Comparison of ENCODE assay signal across 31 mouse cellular contexts in genomic region chr5:110503361-110503760, GRCm38 (mm10). TPM values are rescaled to one million over a fixed set of nuclear protein-coding genes. Genes with fewer than 3 reads are reported as not detected.
"Had no signal": no experiment of that assay in that cellular context is flagged by ENCODE, and none has a peak within 500 bp of the region (broad histone marks: within the 10 kb centered on the region; RNA-seq: fewer than 3 reads in every experiment).

No protein-coding gene starts in this region.

- H3K27me3 ChIP-seq: limb, embryonic 13.5 days; liver, embryonic 12.5 days; liver, embryonic 13.5 days; liver, embryonic 15.5 days; lung, embryonic 15.5 days; midbrain, embryonic 13.5 days; neural tube, embryonic 12.5 days had no signal

- ATAC-seq: liver, embryonic 12.5 days; liver, postnatal 0 days; lung, postnatal 0 days; midbrain, embryonic 13.5 days; midbrain, embryonic 16.5 days had no signal

- H3K36me3 ChIP-seq: limb, embryonic 10.5 days; limb, embryonic 12.5 days; limb, embryonic 13.5 days; limb, embryonic 15.5 days; liver, embryonic 12.5 days; liver, embryonic 13.5 days; liver, embryonic 15.5 days; lung, embryonic 15.5 days; midbrain, embryonic 10.5 days; midbrain, embryonic 12.5 days; midbrain, embryonic 13.5 days; neural tube, embryonic 12.5 days had no signal

- H3K4me2 ChIP-seq: limb, embryonic 12.5 days; limb, embryonic 13.5 days; limb, embryonic 15.5 days; liver, embryonic 12.5 days; liver, embryonic 13.5 days; liver, embryonic 15.5 days; lung, embryonic 14.5 days; lung, embryonic 15.5 days; midbrain, embryonic 12.5 days; midbrain, embryonic 13.5 days; neural tube, embryonic 12.5 days had no signal

- DNase-seq: left cerebral cortex, postnatal 4 days; liver; liver, embryonic 13.5 days; liver, postnatal 0 days; lung, adult 18-20 months; lung, adult 2 months; lung, embryonic 14.5 days; lung, postnatal 10 days; lung, postnatal 14 days; lung, postnatal 36 days; lung, postnatal 4 days; midbrain, embryonic 14.5 days had no signal

- H3K27ac ChIP-seq: left cerebral cortex, adult 2 months; limb, embryonic 10.5 days; limb, embryonic 12.5 days; limb, embryonic 13.5 days; limb, embryonic 15.5 days; liver, embryonic 12.5 days; liver, embryonic 13.5 days; liver, embryonic 14.5 days; liver, embryonic 15.5 days; lung, embryonic 15.5 days; macrophage; midbrain, embryonic 10.5 days; midbrain, embryonic 12.5 days; midbrain, embryonic 13.5 days; neural tube, embryonic 12.5 days had no signal

- H3K9ac ChIP-seq: limb, embryonic 12.5 days; limb, embryonic 13.5 days; limb, embryonic 15.5 days; liver, embryonic 12.5 days; liver, embryonic 13.5 days; liver, embryonic 14.5 days; liver, embryonic 15.5 days; liver, postnatal 0 days; lung, embryonic 14.5 days; lung, embryonic 15.5 days; midbrain, embryonic 12.5 days; midbrain, embryonic 13.5 days; neural tube, embryonic 12.5 days had no signal

- H3K9me3 ChIP-seq: limb, embryonic 10.5 days; limb, embryonic 12.5 days; limb, embryonic 13.5 days; limb, embryonic 15.5 days; liver, embryonic 12.5 days; liver, embryonic 13.5 days; liver, embryonic 15.5 days; lung, embryonic 15.5 days; megakaryocyte, embryonic 14.5 days; midbrain, embryonic 10.5 days; midbrain, embryonic 12.5 days; midbrain, embryonic 13.5 days; neural tube, embryonic 12.5 days had no signal

- H3K4me1 ChIP-seq: limb, embryonic 12.5 days; limb, embryonic 15.5 days; liver, embryonic 12.5 days; liver, embryonic 13.5 days; liver, embryonic 15.5 days; lung, embryonic 15.5 days; megakaryocyte, embryonic 14.5 days had no signal

- H3K4me3 ChIP-seq: left cerebral cortex, adult 2 months; limb, embryonic 10.5 days; limb, embryonic 12.5 days; limb, embryonic 13.5 days; limb, embryonic 15.5 days; liver, embryonic 12.5 days; liver, embryonic 13.5 days; liver, embryonic 15.5 days; lung, embryonic 15.5 days; megakaryocyte, embryonic 14.5 days; midbrain, embryonic 10.5 days; midbrain, embryonic 12.5 days; midbrain, embryonic 13.5 days; myocyte; neural tube, embryonic 12.5 days had no signal

RNA-seq across cellular contexts. Expression of gene Galnt9, which starts 40.8 kb away (rescaled TPM):
- polyA plus RNA-seq: limb, embryonic 10.5 days; limb, embryonic 11.5 days; liver, embryonic 12.5 days; liver, embryonic 13.5 days; lung, embryonic 14.5 days had no signal
